Mouse (Mus musculus) ES-E14 (cell line): ENCODE results near the gene Mrm2.

Experiments used
- HCFC1 ChIP-seq: IDR thresholded peaks from 2 replicates; pipeline ENCODE4 v1.6.1; 2012; ENCODE audit warnings: low read length, inconsistent platforms, borderline replicate concordance; ENCODE audit not compliant: insufficient read depth
- MAFK ChIP-seq: IDR thresholded peaks from 2 replicates; pipeline ENCODE4 v1.6.1; 2014; ENCODE audit warnings: mild to moderate bottlenecking, low read depth, low read length, inconsistent platforms; ENCODE audit not compliant: insufficient read depth
- ZC3H11A ChIP-seq: IDR thresholded peaks from 2 replicates; pipeline ENCODE4 v1.6.1; 2012; ENCODE audit warnings: low read depth, mild to moderate bottlenecking, inconsistent platforms, low read length, borderline replicate concordance

- TF ChIP-seq MAFK: no peak
- no peak for TF ChIP-seq ZC3H11A
- no peak for TF ChIP-seq HCFC1
Observed at GRCm38 (mm10) chr5:140350731-140351497, 19.2 kb upstream of the Mrm2 start.
